Mouse (Mus musculus): ENCODE measurements around the gene Prickle1.
A peak's percentile ranks its signal among the peaks of the same experiment; 100 is the strongest.

Prickle1 gene

DNA sequence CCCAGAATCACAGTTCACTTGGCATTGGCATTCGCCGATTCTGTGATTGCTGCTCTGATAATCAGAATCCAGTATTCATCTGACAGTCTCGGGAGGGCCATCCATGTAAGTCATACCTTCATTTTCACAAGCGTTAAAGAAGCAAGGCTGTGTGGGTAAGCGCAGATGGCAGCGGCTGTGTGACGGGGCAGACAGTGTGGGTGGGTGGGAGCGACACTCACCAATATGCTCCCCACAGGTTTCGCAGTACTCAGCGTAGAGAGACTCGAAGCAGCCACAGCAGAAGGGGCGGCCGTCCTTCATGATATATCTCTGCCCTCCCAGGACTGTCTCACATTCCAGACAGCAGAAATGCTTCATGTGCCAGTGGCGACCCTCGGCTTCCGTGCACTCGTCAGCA is 90.9 kb downstream of the Prickle1 start:
- no peak for DNase-seq (ENCODE audit: inconsistent ontology term)

- DNase-seq (ENCODE audit: inconsistent ontology term): no peak
Observed at GRCm38 (mm10) chr15:93503201-93503745, 92.4 kb downstream of the Prickle1 start.

- no peak for DNase-seq (ENCODE audit: inconsistent ontology term)
Observed at GRCm38 (mm10) chr15:93502703-93503102, 93.0 kb downstream of the Prickle1 start.

GRCm38 (mm10) chr15:93499866-93500265 is 95.8 kb downstream of the Prickle1 start:
- no peak for DNase-seq (ENCODE audit: inconsistent ontology term)

DNA sequence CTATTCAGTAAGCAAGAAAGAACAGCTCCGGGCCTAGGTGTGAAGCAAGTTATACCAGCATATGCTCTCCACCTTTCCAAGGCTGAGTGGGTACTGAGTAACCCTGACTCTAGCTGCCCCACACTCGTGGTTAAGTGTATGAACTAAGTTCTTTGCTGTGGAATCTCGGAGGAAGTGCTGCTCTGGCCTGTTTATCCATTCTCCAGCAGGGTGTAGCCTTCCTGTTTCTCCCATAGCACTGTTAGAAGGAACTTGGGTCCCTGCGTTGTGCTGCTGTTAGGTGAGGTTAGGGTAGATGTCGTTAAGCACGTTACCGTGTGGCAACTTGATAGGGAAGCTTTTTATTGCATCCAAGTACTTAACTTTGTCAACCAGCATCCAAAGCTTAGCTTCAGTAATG is 101.0 kb downstream of the Prickle1 start:
- DNase-seq (ENCODE audit: inconsistent ontology term): no peak

DNA sequence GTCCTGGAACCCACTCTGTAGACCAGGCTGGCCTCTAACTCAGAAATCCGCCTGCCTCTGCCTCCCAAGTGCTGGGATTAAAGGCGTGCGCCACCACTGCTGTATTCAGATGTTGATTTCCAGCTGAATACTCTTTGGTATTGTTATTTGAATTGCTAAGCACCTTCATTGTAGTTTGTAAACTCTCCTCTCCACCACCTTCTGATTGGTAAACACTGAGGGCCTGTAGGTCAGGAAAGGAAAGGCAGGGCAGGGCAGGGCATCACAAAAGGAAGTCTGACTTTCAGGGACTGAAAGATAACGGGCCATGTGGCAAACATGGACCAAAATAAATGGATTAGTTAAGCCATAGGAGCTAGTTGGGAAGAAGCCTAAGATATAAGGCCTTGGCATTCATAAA is 106.1 kb downstream of the Prickle1 start:
- DNase-seq (ENCODE audit: inconsistent ontology term): no peak

DNA sequence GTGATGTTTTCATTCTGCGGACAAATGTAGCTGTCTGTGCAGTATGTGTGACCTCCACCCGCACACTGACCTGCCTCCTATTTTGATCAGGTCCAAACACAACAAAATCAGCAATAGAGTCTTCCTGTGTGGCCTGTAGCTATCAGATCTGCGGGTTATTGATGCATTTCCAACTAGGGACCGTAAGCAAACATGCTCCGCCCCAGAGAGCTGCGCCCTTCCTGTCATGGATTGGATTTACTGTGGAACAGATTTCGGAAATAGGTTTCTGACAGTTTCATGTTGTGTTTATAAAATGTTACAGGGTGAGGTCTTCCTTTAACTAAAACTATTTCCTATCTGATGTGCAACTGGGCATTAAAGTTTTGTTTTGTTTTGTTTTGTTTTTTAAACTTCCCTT is 109.6 kb downstream of the Prickle1 start:
- no peak for DNase-seq (ENCODE audit: inconsistent ontology term)

GRCm38 (mm10) chr15:93485252-93485651 is 110.4 kb downstream of the Prickle1 start:
- DNase-seq (ENCODE audit: inconsistent ontology term): no peak

GRCm38 (mm10) chr15:93484261-93484710 is 111.4 kb downstream of the Prickle1 start:
- DNase-seq (ENCODE audit: inconsistent ontology term): no peak

GRCm38 (mm10) chr15:93481112-93481511 is 114.6 kb downstream of the Prickle1 start:
- DNase-seq (ENCODE audit: inconsistent ontology term): no peak

DNA sequence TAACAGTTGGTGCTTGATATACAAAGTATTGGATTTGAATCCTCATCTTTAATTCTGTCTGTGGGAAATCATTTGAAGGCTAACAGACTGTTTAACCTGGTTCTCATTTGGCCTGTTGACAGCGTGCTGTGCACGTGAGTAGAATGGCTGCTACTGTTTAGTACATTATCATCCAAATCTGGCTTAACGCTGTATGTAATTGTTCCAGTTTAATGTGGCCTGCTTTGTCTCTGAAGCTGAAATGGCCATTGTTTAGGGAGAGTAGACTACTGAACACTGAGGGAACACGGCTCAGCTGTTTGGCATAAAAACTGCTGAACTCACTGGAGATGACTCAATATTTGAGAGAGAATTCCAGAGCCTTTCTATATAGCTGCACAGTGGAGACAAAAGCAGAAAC is 116.2 kb downstream of the Prickle1 start:
- DNase-seq (ENCODE audit: inconsistent ontology term): peak; percentile 80

GRCm38 (mm10) chr15:93478676-93479075 is 117.0 kb downstream of the Prickle1 start:
- DNase-seq (ENCODE audit: inconsistent ontology term): no peak

- DNase-seq (ENCODE audit: inconsistent ontology term): peak; percentile 38
Observed at GRCm38 (mm10) chr15:93477729-93478128, 118.0 kb downstream of the Prickle1 start.

DNA sequence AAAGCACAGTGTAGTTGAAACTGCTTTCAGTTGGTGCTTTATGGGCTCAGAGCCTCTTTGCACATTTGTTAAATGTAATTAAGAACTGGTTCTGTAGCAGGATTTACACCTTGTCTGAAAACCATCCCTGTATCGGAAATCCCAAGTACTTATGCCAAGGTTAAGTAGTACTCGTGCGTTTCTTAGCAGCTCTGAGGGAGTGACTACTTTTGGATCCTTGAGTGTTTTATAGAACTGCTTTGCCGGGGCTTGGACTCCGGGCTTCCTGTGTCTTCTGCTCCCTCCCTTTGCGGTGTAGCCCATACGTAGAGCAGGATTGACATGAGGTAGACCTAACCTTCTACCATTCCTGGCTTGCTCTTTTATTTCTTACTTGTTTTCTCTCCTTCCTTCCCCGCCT is 120.0 kb downstream of the Prickle1 start:
- DNase-seq (ENCODE audit: inconsistent ontology term): no peak

DNA sequence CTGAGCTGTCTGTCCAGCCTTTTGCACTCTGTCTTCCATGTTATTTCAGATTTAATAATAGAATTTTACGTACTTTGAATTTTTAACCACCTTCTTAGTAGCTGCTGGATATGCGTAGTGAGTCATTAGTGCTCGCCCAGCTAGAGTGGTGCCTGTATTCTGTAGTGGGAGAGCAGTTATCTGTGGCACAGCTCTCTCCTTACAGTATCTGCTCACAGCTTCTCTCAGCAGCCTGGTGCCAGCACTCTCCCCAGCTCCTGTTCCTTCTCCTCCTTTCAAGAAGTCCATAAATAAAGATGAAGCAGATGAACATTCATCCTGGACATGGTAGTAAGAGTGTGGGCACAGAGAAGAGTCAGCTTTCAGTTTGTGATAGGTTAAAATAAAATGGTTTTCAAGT is 121.4 kb downstream of the Prickle1 start:
- no peak for DNase-seq (ENCODE audit: inconsistent ontology term)

DNA sequence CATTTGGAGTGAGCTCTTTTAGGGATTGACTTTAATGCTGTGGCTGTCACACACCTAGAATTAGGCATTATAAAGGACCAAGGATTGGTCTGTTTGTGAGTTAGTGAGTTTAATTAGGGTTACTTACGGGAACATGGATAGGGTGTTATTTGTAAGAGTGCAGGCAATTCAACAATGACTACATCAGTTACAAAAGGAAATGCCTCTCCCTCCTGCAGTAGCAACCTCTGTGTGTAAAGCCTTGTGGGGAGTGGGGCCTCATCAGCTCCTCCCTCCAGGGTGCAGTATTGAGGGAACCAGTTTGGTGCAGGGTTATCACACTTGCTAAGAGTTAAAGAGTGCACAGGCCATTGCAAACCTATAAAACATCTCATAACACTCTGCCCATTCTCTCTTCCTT is 123.6 kb downstream of the Prickle1 start:
- DNase-seq (ENCODE audit: inconsistent ontology term): no peak

DNA sequence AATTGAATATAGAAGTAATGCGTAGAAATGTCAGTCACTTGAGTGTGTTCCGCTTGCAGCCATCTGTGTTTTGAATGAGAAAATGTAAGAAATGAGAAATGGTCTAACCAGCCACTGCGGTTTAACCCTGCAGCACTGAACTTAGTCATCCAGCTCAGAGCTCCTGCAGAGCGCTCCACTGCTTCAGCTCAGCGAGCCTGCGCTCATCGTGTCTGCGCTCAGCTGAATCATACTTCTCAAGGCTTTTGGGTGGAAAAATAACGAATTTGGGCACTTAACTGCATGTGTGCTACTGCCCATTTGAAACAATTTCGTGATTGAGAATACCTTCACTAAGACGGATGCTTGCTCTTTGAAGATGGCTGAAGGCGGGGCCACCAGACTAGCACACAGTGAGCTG is 124.0 kb downstream of the Prickle1 start:
- peak; percentile 26 for DNase-seq (ENCODE audit: inconsistent ontology term)

GRCm38 (mm10) chr15:93461066-93461465 is 134.6 kb downstream of the Prickle1 start:
- no peak for DNase-seq (ENCODE audit: inconsistent ontology term)

GRCm38 (mm10) chr15:93459422-93459821 is 136.3 kb downstream of the Prickle1 start:
- DNase-seq (ENCODE audit: inconsistent ontology term): no peak

GRCm38 (mm10) chr15:93456005-93456404 is 139.7 kb downstream of the Prickle1 start:
- DNase-seq (ENCODE audit: inconsistent ontology term): no peak

DNA sequence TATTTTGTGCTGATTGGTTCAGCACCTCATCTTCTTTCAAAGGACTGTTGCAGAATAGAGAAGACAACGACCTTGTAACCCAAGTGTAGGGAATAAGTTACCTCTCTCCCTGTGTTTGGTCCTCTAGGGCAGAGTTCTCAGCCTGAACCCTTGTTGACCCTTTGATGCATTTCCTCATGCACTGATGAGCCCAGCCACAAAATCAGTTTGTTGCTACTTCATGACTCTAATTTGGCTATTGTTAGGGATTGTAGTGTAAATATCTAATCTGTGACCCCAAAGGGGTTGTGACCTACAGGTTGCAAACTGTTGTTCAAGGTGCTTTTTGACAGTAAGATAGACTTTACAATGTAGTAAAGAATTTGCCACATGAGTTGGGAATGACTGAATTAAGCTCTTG is 142.4 kb downstream of the Prickle1 start:
- DNase-seq (ENCODE audit: inconsistent ontology term): no peak

Data from Muller cell, postnatal 12 days (primary cell).